Mouse (Mus musculus) spleen, adult 10 weeks (tissue): ENCODE data around the gene Scn5a. TPM values are rescaled to one million over a fixed set of nuclear protein-coding genes. Genes with fewer than 3 reads are reported as not detected.

Experiments used
- polyA plus RNA-seq: library from polyadenylated mRNA; stranded (reverse); fragments of 350-450 nt; fragmentation: Illumina TruSeq; extraction: RNeasy Lipid Tissue Mini Kit (QIAGEN cat#74804); gene quantifications from one replicate; pipeline ENCODE4 v1.2.3, GENCODE M21; 2015; ENCODE audit warnings: low replicate concordance; ENCODE audit not compliant: insufficient read depth

Gene Scn5a
- 0.29 TPM for polyA plus RNA-seq

GRCm38 (mm10) chr9:119578636-119579438 is at the start of gene Scn5a:
Gene Scn5a, minus strand, starts transcription at chr9:119579016.

DNA sequence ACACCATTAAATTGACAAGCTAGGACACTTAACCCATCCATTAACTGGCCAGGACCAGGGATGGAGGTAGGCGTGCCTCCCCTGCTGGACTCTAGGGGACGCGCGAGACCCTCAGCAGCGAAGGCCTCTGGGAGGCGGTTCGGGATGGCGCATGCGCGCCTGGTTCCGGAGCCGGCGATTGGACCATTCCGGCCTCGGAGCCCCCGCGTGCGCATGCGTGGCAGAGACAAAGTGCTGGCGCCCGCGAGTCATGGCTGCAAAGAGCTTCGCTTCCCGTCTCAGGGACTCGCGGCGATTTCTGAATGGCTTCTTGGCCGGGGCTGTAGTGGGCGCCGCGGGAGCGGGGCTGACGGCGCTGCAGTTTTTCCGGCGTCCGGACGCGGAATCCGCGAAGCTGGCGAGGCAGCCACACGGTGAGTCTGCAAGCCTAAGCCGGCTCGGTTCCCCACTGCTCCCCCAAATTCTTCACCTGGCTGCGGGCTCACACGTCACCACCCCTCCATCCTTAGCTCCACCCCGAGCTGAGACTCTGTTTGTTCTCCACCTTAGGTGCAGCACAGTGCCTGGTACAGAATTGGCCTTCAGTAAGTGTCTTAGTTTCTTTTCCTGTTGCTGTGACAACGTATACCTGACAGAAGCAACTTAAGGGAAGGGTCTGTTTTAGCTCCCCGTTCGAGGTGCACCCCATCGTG is 133.9 kb downstream of the Scn5a start, which contains the start of gene Exog:
Gene Exog (plus strand): TSS at position 206 of the 692 bp plus-strand sequence.

Other genes with a start within 250 kb of the Scn5a start
- 31.3 TPM for gene Acaa1a, start 239.3 kb downstream of the Scn5a start, polyA plus RNA-seq
- 50.0 TPM for gene Myd88, start 237.6 kb downstream of the Scn5a start, polyA plus RNA-seq
- 1.8 TPM for gene Xylb, start 221.6 kb downstream of the Scn5a start, polyA plus RNA-seq
- gene Slc22a14, start 213.5 kb downstream of the Scn5a start, polyA plus RNA-seq: 0.29 TPM
- gene Acvr2b, start 176.9 kb downstream of the Scn5a start, polyA plus RNA-seq: 0.41 TPM
- 8.7 TPM for gene Exog, start 134.1 kb downstream of the Scn5a start, polyA plus RNA-seq
- not detected for gene Scn10a, start 140.3 kb upstream of the Scn5a start, polyA plus RNA-seq
- gene Scn11a, start 246.4 kb upstream of the Scn5a start, polyA plus RNA-seq: 0.07 TPM